Mouse (Mus musculus) liver, embryonic 14.5 days (tissue): ENCODE measurements around the gene Sfmbt2. TPM values are rescaled to one million over a fixed set of nuclear protein-coding genes. Genes with fewer than 3 reads are reported as not detected.

ENCODE experiments used
- ATAC-seq: fragments of 200-750 bp; cut with Nextera tagmentation; 2 replicates; pipeline ENCODE4 v1.8.0; 2017; ENCODE audit warnings: moderate number of reproducible peaks, mild to moderate bottlenecking, moderate library complexity; ENCODE audit not compliant: insufficient read depth
- DNase-seq, 3 experiments: peaks; one replicate each; pipeline ENCODE4 v3.0.0-alpha.2; 2012 to 2013; ENCODE audit warnings: low read depth in 3 of 3, low spot score in 3 of 3
- H3K27ac ChIP-seq: fragments of 300-500 bp; sonication (generic); 2 replicates; pipeline ENCODE4 v1.5.1; 2014; ENCODE audit warnings: moderate library complexity, mild to moderate bottlenecking, control low read depth, inconsistent platforms
- H3K27me3 ChIP-seq: fragments of 300-500 bp; sonication (generic); 2 replicates; pipeline ENCODE4 v1.6.1; 2014; ENCODE audit warnings: mild to moderate bottlenecking, low read length, moderate library complexity; ENCODE audit not compliant: control insufficient read depth, insufficient read depth
- H3K36me3 ChIP-seq: fragments of 300-500 bp; sonication (generic); replicated peaks from 2 replicates; pipeline ENCODE4 v1.6.1; 2014; ENCODE audit warnings: low read depth; ENCODE audit not compliant: control insufficient read depth, insufficient read depth
- H3K4me1 ChIP-seq, 2 experiments: fragments of 200-500 bp in 1 of 2; fragments of 300-500 bp in 1 of 2; sonication (generic) in 1 of 2; replicated peaks; 2 replicates each; pipeline ENCODE4 v1.6.1; 2012 to 2014; ENCODE audit warnings: antibody characterized with exemption in 1 of 2, inconsistent platforms in 1 of 2, low read length in 1 of 2; ENCODE audit not compliant: control insufficient read depth in 2 of 2, insufficient read depth in 2 of 2
- H3K4me2 ChIP-seq: fragments of 300-500 bp; sonication (generic); 2 replicates; pipeline ENCODE4 v1.6.1; 2014; ENCODE audit warnings: low read depth, mild to moderate bottlenecking, control low read depth, moderate library complexity
- H3K4me3 ChIP-seq, 2 experiments: fragments of 200-500 bp in 1 of 2; fragments of 300-500 bp in 1 of 2; sonication (generic) in 1 of 2; 2 replicates each; pipeline ENCODE4 v1.5.1; 2012 to 2014; ENCODE audit warnings: low read depth in 2 of 2, low read length in 2 of 2, mild to moderate bottlenecking in 2 of 2, control low read depth in 1 of 2, inconsistent platforms in 1 of 2, moderate library complexity in 1 of 2; ENCODE audit not compliant: insufficient read depth in 1 of 2
- H3K9ac ChIP-seq: fragments of 300-500 bp; sonication (generic); replicated peaks from 2 replicates; pipeline ENCODE4 v1.6.1; 2014; ENCODE audit warnings: mild to moderate bottlenecking, control low read depth, moderate library complexity
- H3K9me3 ChIP-seq: fragments of 300-500 bp; sonication (generic); 2 replicates; pipeline ENCODE4 v1.6.1; 2016; ENCODE audit warnings: low read length, mixed read lengths; ENCODE audit not compliant: control insufficient read depth
- CTCF ChIP-seq: IDR thresholded peaks from 2 replicates; pipeline ENCODE4 v1.5.1; 2016; ENCODE audit warnings: antibody characterized with exemption, low read depth, control low read depth
- EP300 ChIP-seq: IDR thresholded peaks from 2 replicates; pipeline ENCODE4 v1.6.1; 2016; ENCODE audit warnings: antibody characterized with exemption, low read depth
- WGBS: fragments of 180-500 bp; shearing (Covaris S2); extraction: QIAGEN DNeasy Blood & Tissue Kit; methylation state at CpG from one replicate; pipeline ENCODE4 v1.1.7; 2014; ENCODE audit not compliant: insufficient replicate concordance; 5-methylcytosine and 5-hydroxymethylcytosine counted together
- polyA plus RNA-seq, 2 experiments: library from polyadenylated mRNA; depleted of rRNA in 1 of 2; stranded (reverse) in 1 of 2; unstranded in 1 of 2; fragments of >200 nt; fragmentation: Nextera tagmentation in 1 of 2; extraction: Ambion mirVana in 1 of 2; gene quantifications; 2 replicates each; pipeline versions ENCODE4 v1.2.1 to v1.2.3; 2012 to 2014

The Sfmbt2 gene
- polyA plus RNA-seq, 2 experiments, result 0.17 to 0.37 TPM

GRCm38 (mm10) chr2:10565491-10565890 lies 195.2 kb downstream of the Sfmbt2 start:
- no peaks in the 10 kb centered on the region for H3K36me3 ChIP-seq
- H3K9me3 ChIP-seq, result no peaks in the 10 kb centered on the region
- DNase-seq (no peak), ATAC-seq (no peak)
- WGBS, result 47% methylated on average over 3 of the region's 3 CpGs
- no peak overlapping the region for H3K9ac ChIP-seq
- no peak overlapping the region for H3K4me3 ChIP-seq
- no peak overlapping the region for H3K4me2 ChIP-seq
- TF ChIP-seq EP300 (no peak), CTCF (no peak)
- no peaks in the 10 kb centered on the region for H3K27me3 ChIP-seq
- H3K4me1 ChIP-seq, result no peaks in the 10 kb centered on the region
- H3K27ac ChIP-seq, result no peak overlapping the region

DNA sequence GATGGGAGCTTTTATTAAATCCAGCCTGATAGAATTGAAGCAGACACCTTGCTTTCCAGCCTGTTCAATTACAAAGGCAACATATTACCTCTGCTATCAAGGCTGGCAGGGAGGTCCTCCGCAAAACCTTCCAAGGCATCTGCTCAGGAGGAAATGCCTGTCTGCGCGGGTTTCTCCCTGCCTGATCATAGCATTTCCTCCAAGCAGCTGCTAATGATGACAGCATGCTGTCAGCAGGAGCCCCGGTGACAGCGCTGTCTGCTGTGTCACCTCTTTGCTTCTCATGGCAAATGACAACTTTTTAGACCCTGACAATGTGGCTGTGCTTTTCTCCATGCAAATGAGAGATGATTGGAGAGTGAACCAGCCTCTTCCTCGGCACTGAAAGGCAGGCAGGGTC lies 199.1 kb downstream of the Sfmbt2 start:
- H3K9me3 ChIP-seq, result no peaks in the 10 kb centered on the region
- H3K4me2 ChIP-seq, result no peak overlapping the region
- no peaks in the 10 kb centered on the region for H3K27me3 ChIP-seq
- no peak overlapping the region for H3K9ac ChIP-seq
- H3K4me1 ChIP-seq, result no peaks in the 10 kb centered on the region
- no peak for ATAC-seq
- H3K4me3 ChIP-seq, result no peak overlapping the region
- no peaks in the 10 kb centered on the region for H3K36me3 ChIP-seq
- H3K27ac ChIP-seq, result no peak overlapping the region
- 12% methylated on average over 6 of the region's 6 CpGs for WGBS
- TF ChIP-seq CTCF (no peak), EP300 (no peak)
- no peak for DNase-seq

- Histone ChIP-seq H3K9ac (no peak overlapping the region), H3K4me1 (no peaks in the 10 kb centered on the region; a peak in 1 of 4 replicates), H3K27ac (no peak overlapping the region), H3K4me3 (no peak overlapping the region), H3K27me3 (no peaks in the 10 kb centered on the region), H3K9me3 (no peaks in the 10 kb centered on the region), H3K4me2 (no peak overlapping the region), H3K36me3 (no peaks in the 10 kb centered on the region)
- TF ChIP-seq EP300 (no peak), CTCF (no peak)
- DNase-seq (no peak), ATAC-seq (no peak)
- 54% methylated on average over 4 of the region's 4 CpGs for WGBS
These were observed 202.0 kb downstream of the Sfmbt2 start for GRCm38 (mm10) chr2:10572311-10572710.

- no peak for TF ChIP-seq CTCF
- TF ChIP-seq EP300, result no peak
- Histone ChIP-seq H3K36me3 (no peaks in the 10 kb centered on the region), H3K4me2 (no peak overlapping the region), H3K27me3 (no peaks in the 10 kb centered on the region), H3K27ac (no peak overlapping the region), H3K4me3 (no peak overlapping the region), H3K9me3 (no peaks in the 10 kb centered on the region), H3K9ac (no peak overlapping the region), H3K4me1 (no peaks in the 10 kb centered on the region; a peak in 1 of 4 replicates)
- DNase-seq, result peak in 1 of 3 experiments; percentile 79
- WGBS, result 15% methylated on average over 3 of the region's 3 CpGs
- ATAC-seq, result no peak
These were observed 205.8 kb downstream of the Sfmbt2 start for GRCm38 (mm10) chr2:10575962-10576740.

DNA sequence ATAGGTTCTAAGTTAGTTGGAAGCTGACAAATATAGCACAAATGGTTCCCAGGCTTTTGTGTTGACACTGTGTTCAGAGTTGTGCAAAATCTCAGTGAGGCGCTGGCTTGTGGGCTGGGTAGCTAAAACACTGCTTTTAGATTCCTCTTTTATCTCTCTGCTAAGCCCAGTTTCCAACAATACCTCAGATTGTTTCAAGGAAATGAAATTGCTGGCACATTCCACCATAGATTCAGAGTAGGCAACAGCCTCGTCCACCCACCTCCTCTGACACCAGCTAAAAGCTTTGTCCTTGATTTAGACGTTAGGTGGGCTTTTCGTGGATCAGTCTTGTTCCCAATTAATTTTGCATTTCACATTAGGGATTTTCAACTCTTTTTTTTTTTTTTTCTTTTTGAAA lies 212.4 kb downstream of the Sfmbt2 start:
- TF ChIP-seq EP300, result no peak
- TF ChIP-seq CTCF, result no peak
- H3K9ac ChIP-seq, result no peak overlapping the region
- H3K27me3 ChIP-seq, result no peaks in the 10 kb centered on the region
- no peak overlapping the region for H3K4me2 ChIP-seq
- 54% methylated on average over 4 of the region's 4 CpGs for WGBS
- no peak for DNase-seq
- H3K4me3 ChIP-seq, result no peak overlapping the region
- no peak for ATAC-seq
- H3K36me3 ChIP-seq, result no peaks in the 10 kb centered on the region
- H3K27ac ChIP-seq, result no peak overlapping the region
- no peaks in the 10 kb centered on the region for H3K4me1 ChIP-seq
- H3K9me3 ChIP-seq, result no peaks in the 10 kb centered on the region
